Mouse (Mus musculus) limb, embryonic 15.5 days (tissue): ENCODE measurements around the gene Snx1. TPM values are rescaled to one million over a fixed set of nuclear protein-coding genes. Genes with fewer than 3 reads are reported as not detected.

ENCODE experiments used
- ATAC-seq: fragments of 200-750 bp; cut with Nextera tagmentation; 2 replicates; pipeline ENCODE4 v1.8.0; 2017; ENCODE audit warnings: low read depth, moderate TSS enrichment; ENCODE audit not compliant: insufficient number of reproducible peaks, low FRiP score, low TSS enrichment
- H3K27ac ChIP-seq: fragments of 300-500 bp; sonication (generic); 2 replicates; pipeline ENCODE4 v1.5.1; 2015; ENCODE audit warnings: moderate library complexity, mild to moderate bottlenecking, inconsistent platforms
- H3K27me3 ChIP-seq: fragments of 300-500 bp; sonication (generic); 2 replicates; pipeline ENCODE4 v1.6.1; 2015; ENCODE audit warnings: inconsistent platforms
- H3K36me3 ChIP-seq: fragments of 300-500 bp; sonication (generic); 2 replicates; pipeline ENCODE4 v1.6.1; 2015; ENCODE audit warnings: inconsistent platforms
- H3K4me1 ChIP-seq: fragments of 300-500 bp; sonication (generic); 2 replicates; pipeline ENCODE4 v1.6.1; 2015; ENCODE audit warnings: inconsistent platforms
- H3K4me2 ChIP-seq: fragments of 300-500 bp; sonication (generic); 2 replicates; pipeline ENCODE4 v1.6.1; 2015; ENCODE audit warnings: mild to moderate bottlenecking, inconsistent platforms
- H3K4me3 ChIP-seq: fragments of 300-500 bp; sonication (generic); 2 replicates; pipeline ENCODE4 v1.5.1; 2015; ENCODE audit warnings: mild to moderate bottlenecking, inconsistent platforms
- H3K9ac ChIP-seq: fragments of 300-500 bp; sonication (generic); 2 replicates; pipeline ENCODE4 v1.6.1; 2015; ENCODE audit warnings: inconsistent platforms
- H3K9me3 ChIP-seq: fragments of 300-500 bp; sonication (generic); 2 replicates; pipeline ENCODE4 v1.6.1; 2016; ENCODE audit warnings: inconsistent platforms
- WGBS: fragments of 180-500 bp; shearing (Covaris S2); methylation state at CpG from one replicate; pipeline ENCODE4 v1.1.7; 2015; 5-methylcytosine and 5-hydroxymethylcytosine counted together
- polyA plus RNA-seq: library from polyadenylated mRNA; unstranded; fragments of >200 nt; fragmentation: Nextera tagmentation; extraction: Ambion mirVana; gene quantifications from 2 replicates; pipeline ENCODE4 v1.2.1, GENCODE M21; 2015

Gene Snx1
- polyA plus RNA-seq, 1 experiment from 2014 or later = 115 TPM

DNA sequence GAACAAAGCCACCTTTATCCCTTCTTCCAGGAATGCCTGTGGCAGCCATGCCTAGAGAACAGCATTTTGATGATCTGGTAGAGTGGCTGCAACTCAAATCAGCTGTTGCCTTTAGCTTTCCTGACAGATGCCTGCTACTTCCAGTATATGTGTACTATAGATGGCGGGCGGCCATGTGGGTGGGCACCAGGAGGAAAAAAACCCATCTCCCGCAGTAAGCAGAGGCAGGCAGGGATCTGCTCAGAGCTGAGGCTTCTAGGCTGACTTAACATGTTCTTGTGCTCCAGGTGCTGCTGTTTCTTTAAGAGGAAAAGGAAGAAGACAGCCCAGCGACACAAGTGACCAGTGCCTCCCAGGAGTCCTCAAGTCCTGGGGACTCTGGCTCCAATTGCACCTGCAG, 87.1 kb downstream of the Snx1 start:
- H3K4me2 ChIP-seq = no peak overlapping the region
- peaks cover 46% of the 10 kb centered on the region for H3K36me3 ChIP-seq
- WGBS = 74% methylated on average over 4 of the region's 4 CpGs

DNA sequence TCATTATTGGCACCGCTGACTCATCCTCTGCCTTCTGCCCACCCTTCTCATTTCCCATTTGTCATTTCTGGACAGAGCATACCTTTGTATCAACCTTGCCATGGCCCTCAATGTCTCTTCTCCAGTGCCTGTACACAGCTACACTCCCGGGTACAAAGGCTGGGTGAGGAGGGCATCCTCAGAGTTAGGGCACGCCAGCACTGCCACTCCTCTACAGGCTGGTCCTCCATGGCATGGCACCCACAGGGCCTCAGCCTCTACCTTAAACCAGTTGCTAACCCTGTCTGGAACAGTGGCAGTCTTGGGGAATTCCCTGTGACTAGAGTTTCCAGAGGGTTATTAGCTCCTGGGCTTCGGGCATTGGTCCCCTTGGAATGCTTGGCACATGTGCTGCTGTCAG, 87.8 kb downstream of the Snx1 start:
- H3K4me3 ChIP-seq = no peak overlapping the region
- H3K4me1 ChIP-seq = no peaks in the 10 kb centered on the region
- no peaks in the 10 kb centered on the region for H3K27me3 ChIP-seq
- 93% methylated on average over 4 of the region's 4 CpGs for WGBS
- H3K36me3 ChIP-seq = peaks cover 53% of the 10 kb centered on the region
- H3K9me3 ChIP-seq = no peaks in the 10 kb centered on the region
- ATAC-seq = no peak
- H3K9ac ChIP-seq = no peak overlapping the region
- no peak overlapping the region for H3K4me2 ChIP-seq
- no peak overlapping the region for H3K27ac ChIP-seq

More for the DNA sequence above, 87.1 kb downstream of the Snx1 start:
- H3K27ac ChIP-seq = no peak overlapping the region
- H3K4me3 ChIP-seq = no peak overlapping the region
- no peak overlapping the region for H3K9ac ChIP-seq
- no peaks in the 10 kb centered on the region for H3K4me1 ChIP-seq
- no peaks in the 10 kb centered on the region for H3K9me3 ChIP-seq
- ATAC-seq = no peak
- H3K27me3 ChIP-seq = no peaks in the 10 kb centered on the region

Other genes with a start within 250 kb of the Snx1 start
- 126 and 135 TPM in 2 replicates for gene Pclaf, start 236.3 kb downstream of the Snx1 start, polyA plus RNA-seq
- gene Trip4, start 217.8 kb downstream of the Snx1 start, polyA plus RNA-seq = 34.9 and 35.7 TPM in 2 replicates
- 15.0 and 17.7 TPM in 2 replicates for gene Csnk1g1, start 217.7 kb downstream of the Snx1 start, polyA plus RNA-seq
- 775 and 785 TPM in 2 replicates for gene Ppib, start 66.4 kb downstream of the Snx1 start, polyA plus RNA-seq
- gene Snx22, start 56.9 kb downstream of the Snx1 start, polyA plus RNA-seq = 2.7 and 4.5 TPM in 2 replicates
- gene Ciao2a, start within 50 bp of the Snx1 start, polyA plus RNA-seq = 133 and 134 TPM in 2 replicates
- 4.6 and 6.5 TPM in 2 replicates for gene Dapk2, start 31.6 kb upstream of the Snx1 start, polyA plus RNA-seq
- 16.9 and 19.0 TPM in 2 replicates for gene Herc1, start 223.9 kb upstream of the Snx1 start, polyA plus RNA-seq